Mouse (Mus musculus): ENCODE measurements around the gene Tnni3.

- TF ChIP-seq POLR2A (IDR thresholded peaks at IDR 0.05; ENCODE audit: insufficient read depth, low read depth, low read length) (0 out of 2 replicates have a peak, but pooled peaks have one; percentile 14), CTCF (IDR thresholded peaks at IDR 0.05; ENCODE audit: insufficient read depth, low read depth, low read length) (no peak)
Observed at GRCm38 (mm10) chr7:4470275-4471178, 53.5 kb downstream of the Tnni3 start.

Measured in olfactory bulb, adult 2 months (tissue).